Mouse (Mus musculus): ENCODE results near the gene Gfy.

Gene Gfy

DNA sequence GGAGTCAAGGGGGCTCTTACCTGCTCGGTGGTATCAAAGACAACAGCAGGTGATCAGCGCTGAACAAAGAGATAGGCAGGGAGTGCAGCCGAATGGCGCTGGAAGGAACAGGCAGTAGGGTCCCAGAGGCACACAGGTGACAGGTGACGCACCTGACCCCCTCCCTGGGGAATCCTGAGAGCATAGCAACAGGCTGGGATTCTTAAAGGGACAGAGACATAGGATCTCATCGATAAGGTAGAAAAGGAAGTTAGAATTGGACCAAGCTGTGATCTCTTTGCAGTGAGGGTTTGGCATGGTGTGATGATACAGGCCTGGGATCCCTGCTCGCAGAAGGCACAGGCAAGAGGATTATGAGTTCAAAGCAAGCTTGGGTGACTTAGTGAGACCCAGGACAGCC is at the start of gene Gfy:
Gfy (minus strand) TSS at position 101 of the 400 bp plus-strand sequence.
- no peak for DNase-seq (ENCODE audit: low spot score)

DNA sequence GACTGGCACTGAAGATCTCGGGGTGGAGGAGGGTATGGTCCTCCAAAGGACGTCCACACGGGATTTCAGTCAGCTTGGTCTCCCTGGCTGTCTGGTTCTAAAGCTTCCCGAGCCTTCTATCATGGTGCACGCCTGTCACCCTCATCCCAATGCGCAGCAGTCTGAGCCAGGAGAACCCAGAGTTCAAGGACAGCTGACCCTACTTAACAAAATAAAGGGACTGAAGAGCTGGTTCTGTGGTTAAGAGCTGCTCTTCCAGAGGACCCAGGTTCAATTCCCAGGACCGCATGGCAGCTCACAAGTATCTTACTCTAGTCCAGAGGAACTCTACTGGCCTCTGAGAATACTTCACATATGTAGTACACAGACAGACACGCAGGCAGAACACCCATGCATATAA is 49.7 kb upstream of the Gfy start:
- no peak for DNase-seq (ENCODE audit: low spot score)

GRCm38 (mm10) chr7:45228548-45228947 is 49.2 kb upstream of the Gfy start:
- DNase-seq (ENCODE audit: low spot score): no peak

DNA sequence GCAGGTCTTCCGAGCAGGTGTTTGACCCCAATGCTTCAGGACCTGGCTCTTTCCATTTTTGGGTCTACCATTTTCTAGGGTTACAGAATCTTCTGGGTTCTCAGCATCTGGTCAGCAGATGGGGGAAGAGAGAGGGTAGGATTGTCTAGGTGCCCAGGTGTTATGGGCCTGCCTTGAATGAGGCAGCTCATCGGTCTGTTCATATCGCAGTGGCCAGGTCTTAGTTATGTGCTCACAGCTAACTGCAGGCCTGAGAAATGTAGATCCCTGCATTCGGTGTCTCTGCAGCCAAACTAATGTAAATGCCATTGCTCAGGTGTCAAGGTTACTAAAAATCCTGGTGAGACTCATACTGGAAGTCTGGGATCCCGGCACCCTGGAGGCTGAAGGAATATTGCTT is 47.1 kb upstream of the Gfy start:
- DNase-seq (ENCODE audit: low spot score): no peak

DNA sequence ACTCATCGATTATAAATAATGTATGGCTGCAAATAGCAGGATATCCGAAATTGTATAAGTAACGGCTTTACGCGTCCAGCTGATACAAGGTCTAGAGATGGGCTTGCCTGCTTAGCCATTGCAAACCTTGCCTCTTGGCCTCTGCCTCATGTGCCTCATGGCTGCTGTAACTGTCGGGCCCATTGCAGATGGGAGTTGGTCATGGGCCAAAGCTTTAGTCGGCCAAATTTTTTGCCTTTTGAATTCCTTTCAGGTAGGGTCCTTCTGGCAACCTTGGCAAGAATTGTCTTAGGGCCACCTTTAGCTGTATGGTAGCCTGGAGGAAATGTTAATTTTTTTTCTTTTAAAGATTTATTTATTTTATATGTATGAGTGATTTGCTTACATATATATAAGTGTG is 45.5 kb upstream of the Gfy start:
- no peak for DNase-seq (ENCODE audit: low spot score)

DNA sequence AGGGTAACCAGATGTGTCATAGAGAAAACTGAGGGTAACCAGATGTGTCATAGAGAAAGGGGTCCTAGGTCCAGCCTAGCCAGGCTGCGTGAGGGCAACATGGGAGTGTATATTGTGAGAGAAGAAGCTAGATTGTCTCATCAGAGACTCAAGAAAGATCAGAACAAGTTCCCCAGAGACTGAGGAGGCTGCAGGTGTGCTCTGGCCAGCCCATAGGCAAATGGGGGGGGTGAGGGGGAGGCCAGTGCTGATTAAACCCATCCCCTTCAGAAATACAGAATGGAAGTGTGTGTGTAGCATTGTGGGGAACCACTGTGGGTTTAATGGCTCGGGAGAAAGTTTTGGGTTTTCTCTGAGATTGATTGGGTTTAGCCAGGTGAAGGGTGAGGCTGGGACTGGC is 42.3 kb upstream of the Gfy start:
- no peak for DNase-seq (ENCODE audit: low spot score)

GRCm38 (mm10) chr7:45216442-45217183 is 37.2 kb upstream of the Gfy start:
- DNase-seq (ENCODE audit: low spot score): peak; percentile 77

- DNase-seq (ENCODE audit: low spot score): peak; percentile 44
Measured at GRCm38 (mm10) chr7:45215673-45216441, 36.5 kb upstream of the Gfy start, which contains the start of gene Tead2. Gene Tead2 (plus strand): TSS chr7:45215753.

- DNase-seq (ENCODE audit: low spot score): no peak
Measured at GRCm38 (mm10) chr7:45213708-45214107, 34.3 kb upstream of the Gfy start.

- no peak for DNase-seq (ENCODE audit: low spot score)
Measured at GRCm38 (mm10) chr7:45212356-45212755, 33.0 kb upstream of the Gfy start.

GRCm38 (mm10) chr7:45211851-45212251 is 32.5 kb upstream of the Gfy start, which contains the start of gene Dkkl1:
Gene Dkkl1 (minus strand): TSS chr7:45212147.
- DNase-seq (ENCODE audit: low spot score): peak; percentile 13

DNA sequence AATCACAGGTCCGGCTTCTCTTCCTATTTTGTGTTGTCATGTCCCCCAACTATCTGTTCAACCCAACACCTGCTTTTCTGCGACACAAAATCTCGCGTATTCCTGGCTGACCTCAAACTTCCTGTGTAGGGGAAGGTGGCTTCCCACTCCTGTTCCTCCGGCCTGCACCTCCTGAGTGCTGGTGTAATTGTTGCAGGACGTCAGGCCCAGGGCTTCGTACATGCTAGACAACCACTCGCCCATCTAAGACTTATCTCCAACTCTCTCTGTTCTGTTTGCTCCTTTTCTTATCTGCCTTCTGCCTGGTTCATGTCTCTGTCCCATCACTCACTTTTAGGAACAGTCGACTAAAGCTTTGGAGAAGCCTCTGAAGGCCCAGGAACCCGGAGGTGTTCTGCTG is 31.7 kb upstream of the Gfy start:
- no peak for DNase-seq (ENCODE audit: low spot score)

DNA sequence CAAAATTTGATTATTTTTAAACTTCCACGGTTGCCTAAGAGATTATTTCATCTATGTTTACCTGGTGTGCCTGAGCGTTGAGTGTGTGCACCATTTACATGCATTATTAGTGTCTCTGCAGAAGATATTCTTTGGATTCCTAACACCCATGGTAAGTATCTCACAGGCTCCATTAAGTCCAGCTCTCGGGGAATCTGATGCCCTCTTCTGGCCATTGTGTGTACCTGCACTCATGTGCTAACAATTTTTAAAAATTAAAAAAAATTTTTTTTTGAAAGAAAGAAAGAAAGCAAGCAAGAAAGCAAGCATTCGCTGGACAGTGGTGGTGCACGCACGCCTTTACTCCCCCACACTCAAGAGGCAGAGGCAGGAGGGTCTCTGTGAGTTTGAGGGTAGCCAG is 28.9 kb upstream of the Gfy start:
- DNase-seq (ENCODE audit: low spot score): no peak

- peak; percentile 91 for DNase-seq (ENCODE audit: low spot score)
Measured at GRCm38 (mm10) chr7:45204380-45205143, 25.2 kb upstream of the Gfy start, which contains the start of gene Ccdc155. Gene Ccdc155 (minus strand): TSS chr7:45204892.

DNA sequence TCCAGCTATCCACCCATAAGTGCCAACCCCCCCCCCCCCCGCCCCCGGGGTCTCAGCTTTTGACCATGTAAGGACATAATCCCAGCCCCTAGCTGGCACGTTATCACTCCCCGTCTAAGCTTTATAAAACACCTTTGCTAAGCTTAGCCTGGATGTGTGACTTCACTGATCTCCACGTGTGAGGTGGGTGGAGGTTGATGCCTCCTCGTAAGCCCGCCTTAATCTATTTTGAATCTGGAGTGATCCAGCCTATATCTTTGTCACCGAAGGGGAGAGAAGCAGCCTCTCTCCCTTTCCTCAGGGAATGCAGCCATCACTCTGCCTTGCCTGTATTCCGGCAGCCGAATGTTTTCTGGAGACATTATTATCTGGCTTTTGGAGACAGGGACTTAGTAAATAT is 23.3 kb upstream of the Gfy start:
- DNase-seq (ENCODE audit: low spot score): no peak

DNA sequence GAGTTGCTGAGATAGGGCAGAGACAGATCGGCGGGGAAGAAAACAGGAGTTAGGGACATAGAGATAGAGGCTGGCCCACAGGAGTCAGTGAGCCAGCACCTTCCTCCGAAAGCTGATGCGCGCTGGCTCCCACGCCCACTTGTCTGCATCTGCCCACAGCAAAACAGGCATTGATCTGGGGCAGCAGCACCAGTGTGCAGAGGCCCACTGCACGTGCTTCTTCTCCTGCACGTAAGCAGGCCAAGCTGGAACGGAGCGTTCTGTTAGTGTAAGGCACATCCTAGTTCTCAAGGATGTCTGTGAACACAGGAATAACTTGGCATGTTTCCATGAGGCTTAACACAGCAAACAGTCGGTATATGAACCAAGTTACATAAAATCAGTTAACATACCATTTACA is 19.6 kb upstream of the Gfy start:
- DNase-seq (ENCODE audit: low spot score): no peak

- DNase-seq (ENCODE audit: low spot score): peak; percentile 69
Measured at GRCm38 (mm10) chr7:45198435-45198834, 19.1 kb upstream of the Gfy start.

DNA sequence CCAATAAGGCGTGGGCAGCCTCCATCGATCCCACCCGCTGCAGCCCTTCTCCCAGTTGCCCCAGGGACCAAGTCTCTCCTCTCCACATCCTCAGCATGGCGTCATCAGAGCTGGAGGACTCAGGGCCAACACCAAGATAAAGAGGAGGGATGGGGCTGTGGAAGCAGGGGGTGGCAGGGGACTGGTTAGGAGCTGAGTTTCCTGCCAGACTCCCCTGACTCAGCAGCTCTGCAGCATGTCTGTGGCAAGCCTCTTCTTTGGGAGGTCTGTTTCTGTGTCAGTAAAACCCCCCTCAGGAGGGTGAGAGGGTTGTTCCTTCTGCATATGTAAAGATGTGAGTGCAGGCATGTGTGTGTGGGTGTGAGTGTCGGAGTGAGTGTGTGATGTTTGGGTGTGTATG is 17.6 kb upstream of the Gfy start:
- no peak for DNase-seq (ENCODE audit: low spot score)

- no peak for DNase-seq (ENCODE audit: low spot score)
Measured at GRCm38 (mm10) chr7:45196176-45196535, 16.8 kb upstream of the Gfy start.

GRCm38 (mm10) chr7:45195341-45196175 is 16.2 kb upstream of the Gfy start:
- DNase-seq (ENCODE audit: low spot score): no peak

GRCm38 (mm10) chr7:45193871-45194785 is 14.8 kb upstream of the Gfy start:
- DNase-seq (ENCODE audit: low spot score): no peak
